Mouse (Mus musculus): ENCODE measurements at regions not wholly inside any gene's neighbourhood (a gene's known extent, or its start where the extent isn't known, plus 50 kb on each side); places are given as distances from the start of the nearest gene placed in this dataset.

- Histone ChIP-seq H3ac (ENCODE audit: control insufficient read depth, insufficient read length, low read depth) (no peak overlapping the region), H3K36me3 (ENCODE audit: control insufficient read depth, insufficient read depth) (no peaks in the 10 kb centered on the region), H3K4me3 (ENCODE audit: insufficient read depth, poor library complexity, severe bottlenecking) (no peak overlapping the region), H3K79me3 (ENCODE audit: low read depth) (no peaks in the 10 kb centered on the region), H3K27me3 (ENCODE audit: control insufficient read depth, insufficient read depth, insufficient read length) (no peaks in the 10 kb centered on the region), H3K79me2 (ENCODE audit: control insufficient read depth, insufficient read depth) (no peaks in the 10 kb centered on the region)
- no peak for TF ChIP-seq MAX (IDR thresholded peaks at IDR 0.05)
Observed at GRCm38 (mm10) chr1:176440254-176440653, 165.1 kb upstream of the Pld5 start.

DNA sequence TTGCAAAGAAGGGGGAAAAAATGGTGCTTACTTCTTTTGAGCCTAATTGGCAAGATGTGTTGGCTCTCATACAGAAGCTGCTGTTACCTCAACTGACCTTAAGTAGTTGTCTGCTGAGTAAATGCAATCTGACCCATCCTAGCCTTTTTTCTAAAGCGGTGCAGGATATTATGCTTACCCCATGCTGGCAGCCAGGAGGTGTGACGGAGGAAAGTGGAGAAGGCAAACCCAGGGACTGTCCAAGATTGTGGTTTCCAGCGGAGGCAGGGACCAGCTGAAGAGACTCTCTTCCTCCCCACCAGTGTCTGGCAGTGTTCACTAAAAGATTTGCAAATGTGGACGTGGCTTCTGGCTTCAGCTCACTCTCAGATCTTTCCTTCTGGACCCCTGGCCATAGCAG lies 152.7 kb upstream of the Pld5 start:
- H3K36me3 ChIP-seq (ENCODE audit: control insufficient read depth, insufficient read depth), result no peaks in the 10 kb centered on the region
- no peak overlapping the region for H3K4me3 ChIP-seq (ENCODE audit: insufficient read depth, poor library complexity, severe bottlenecking)
- no peak for TF ChIP-seq CTCF (IDR thresholded peaks at IDR 0.05; ENCODE audit: control insufficient read depth, insufficient read depth, insufficient read length)
- no peak for TF ChIP-seq MYOD1 (IDR thresholded peaks at IDR 0.05; ENCODE audit: control insufficient read depth, insufficient read length, low read depth)
- TF ChIP-seq MYOG (IDR thresholded peaks at IDR 0.05; ENCODE audit: control insufficient read depth, extremely low read depth, insufficient read length), result no peak
- TF ChIP-seq CEBPB (IDR thresholded peaks at IDR 0.05; ENCODE audit: low read depth), result no peak
- no peak for TF ChIP-seq MAX (IDR thresholded peaks at IDR 0.05)
- no peak for TF ChIP-seq FOSL1 (IDR thresholded peaks at IDR 0.05; ENCODE audit: insufficient read depth, low read length, poor library complexity, severe bottlenecking)
- no peak for TF ChIP-seq USF1 (IDR thresholded peaks at IDR 0.05; ENCODE audit: low read depth)
- H3K27me3 ChIP-seq (ENCODE audit: control insufficient read depth, insufficient read depth, insufficient read length), result no peaks in the 10 kb centered on the region
- no peaks in the 10 kb centered on the region for H3K79me2 ChIP-seq (ENCODE audit: control insufficient read depth, insufficient read depth)
- no peak overlapping the region for H3ac ChIP-seq (ENCODE audit: control insufficient read depth, insufficient read length, low read depth)
- H3K79me3 ChIP-seq (ENCODE audit: low read depth), result no peaks in the 10 kb centered on the region

DNA sequence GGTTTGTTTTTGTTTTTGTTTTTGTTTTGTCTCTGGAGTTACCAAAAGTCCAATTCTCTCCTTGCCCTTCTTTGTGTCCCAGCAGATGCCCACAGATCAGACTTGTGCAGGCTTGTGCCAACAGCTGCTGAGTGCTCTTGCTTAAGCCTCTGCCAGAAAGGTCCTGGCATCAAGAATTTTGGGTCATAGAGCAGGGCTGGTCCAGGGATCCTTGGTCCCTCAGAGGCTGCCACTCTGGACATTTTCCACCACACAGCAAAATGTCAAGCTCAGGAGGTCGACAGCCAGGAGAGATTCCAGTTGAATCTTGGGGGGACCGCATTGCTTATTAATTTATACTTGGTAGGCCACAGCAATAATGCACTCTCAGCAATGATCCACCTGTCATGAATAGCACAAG lies 151.9 kb upstream of the Pld5 start:
- TF ChIP-seq CEBPB (IDR thresholded peaks at IDR 0.05; ENCODE audit: low read depth) (no peak), FOSL1 (IDR thresholded peaks at IDR 0.05; ENCODE audit: insufficient read depth, low read length, poor library complexity, severe bottlenecking) (no peak), MYOD1 (IDR thresholded peaks at IDR 0.05; ENCODE audit: control insufficient read depth, insufficient read length, low read depth) (no peak), MYOG (IDR thresholded peaks at IDR 0.05; ENCODE audit: control insufficient read depth, extremely low read depth, insufficient read length) (no peak), MAX (IDR thresholded peaks at IDR 0.05) (no peak), USF1 (IDR thresholded peaks at IDR 0.05; ENCODE audit: low read depth) (no peak), CTCF (IDR thresholded peaks at IDR 0.05; ENCODE audit: control insufficient read depth, insufficient read depth, insufficient read length) (no peak)
- Histone ChIP-seq H3K27me3 (ENCODE audit: control insufficient read depth, insufficient read depth, insufficient read length) (no peaks in the 10 kb centered on the region), H3K36me3 (ENCODE audit: control insufficient read depth, insufficient read depth) (no peaks in the 10 kb centered on the region), H3K79me2 (ENCODE audit: control insufficient read depth, insufficient read depth) (no peaks in the 10 kb centered on the region), H3K79me3 (ENCODE audit: low read depth) (no peaks in the 10 kb centered on the region), H3ac (ENCODE audit: control insufficient read depth, insufficient read length, low read depth) (no peak overlapping the region), H3K4me3 (ENCODE audit: insufficient read depth, poor library complexity, severe bottlenecking) (no peak overlapping the region)

DNA sequence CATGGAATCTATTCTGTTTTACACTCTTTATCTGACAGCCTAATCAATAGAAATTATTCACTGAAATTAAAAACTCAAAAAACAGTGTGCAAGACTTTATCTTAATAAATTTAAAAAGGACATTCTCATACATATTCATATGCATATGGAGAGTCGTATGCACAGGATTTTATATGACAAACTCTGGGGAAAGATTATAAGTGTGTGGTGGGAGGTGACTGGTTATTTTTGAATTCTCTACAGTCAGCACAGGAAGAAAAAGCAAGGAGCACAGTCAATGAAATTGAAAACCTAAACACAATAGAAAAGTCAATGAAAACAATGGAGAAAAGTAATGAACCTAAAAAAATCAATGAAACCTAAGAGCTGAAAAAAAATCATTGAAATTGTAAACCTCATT lies 142.1 kb upstream of the Pld5 start:
- Histone ChIP-seq H3K36me3 (ENCODE audit: control insufficient read depth, insufficient read depth) (no peaks in the 10 kb centered on the region), H3K4me3 (ENCODE audit: insufficient read depth, poor library complexity, severe bottlenecking) (no peak overlapping the region), H3K27me3 (ENCODE audit: control insufficient read depth, insufficient read depth, insufficient read length) (no peaks in the 10 kb centered on the region), H3K79me3 (ENCODE audit: low read depth) (no peaks in the 10 kb centered on the region), H3K79me2 (ENCODE audit: control insufficient read depth, insufficient read depth) (no peaks in the 10 kb centered on the region), H3ac (ENCODE audit: control insufficient read depth, insufficient read length, low read depth) (no peak overlapping the region)
- TF ChIP-seq CEBPB (IDR thresholded peaks at IDR 0.05; ENCODE audit: low read depth) (no peak), MYOD1 (IDR thresholded peaks at IDR 0.05; ENCODE audit: control insufficient read depth, insufficient read length, low read depth) (no peak), MYOG (IDR thresholded peaks at IDR 0.05; ENCODE audit: control insufficient read depth, extremely low read depth, insufficient read length) (no peak), FOSL1 (IDR thresholded peaks at IDR 0.05; ENCODE audit: insufficient read depth, low read length, poor library complexity, severe bottlenecking) (no peak), USF1 (IDR thresholded peaks at IDR 0.05; ENCODE audit: low read depth) (no peak), CTCF (IDR thresholded peaks at IDR 0.05; ENCODE audit: control insufficient read depth, insufficient read depth, insufficient read length) (no peak), MAX (IDR thresholded peaks at IDR 0.05) (no peak)

DNA sequence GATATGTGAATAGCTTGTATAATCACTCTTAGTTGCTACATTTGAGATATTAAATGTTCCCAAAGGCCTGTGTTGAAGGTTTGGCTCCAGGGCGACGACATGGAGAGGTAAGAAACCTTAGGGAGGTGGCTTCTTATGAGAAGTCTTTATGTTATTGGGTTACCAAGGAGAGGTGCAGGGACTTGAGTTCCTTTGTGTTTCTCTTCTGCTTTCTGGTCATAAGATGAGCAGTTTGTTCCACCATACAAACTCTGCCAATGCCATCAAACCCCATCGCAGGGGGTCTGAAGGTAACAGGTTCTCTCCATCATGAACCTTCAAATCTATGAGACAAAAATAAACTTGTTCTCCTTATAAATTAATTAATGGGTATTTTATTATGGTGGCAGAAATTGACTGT lies 129.0 kb upstream of the Pld5 start:
- Histone ChIP-seq H3K36me3 (ENCODE audit: control insufficient read depth, insufficient read depth) (no peaks in the 10 kb centered on the region), H3K79me2 (ENCODE audit: control insufficient read depth, insufficient read depth) (no peaks in the 10 kb centered on the region), H3ac (ENCODE audit: control insufficient read depth, insufficient read length, low read depth) (no peak overlapping the region), H3K79me3 (ENCODE audit: low read depth) (no peaks in the 10 kb centered on the region), H3K4me3 (ENCODE audit: insufficient read depth, poor library complexity, severe bottlenecking) (no peak overlapping the region), H3K27me3 (ENCODE audit: control insufficient read depth, insufficient read depth, insufficient read length) (no peaks in the 10 kb centered on the region)
- no peak for TF ChIP-seq USF1 (IDR thresholded peaks at IDR 0.05; ENCODE audit: low read depth)

GRCm38 (mm10) chr1:176379645-176380044 lies 104.5 kb upstream of the Pld5 start:
- H3K4me3 ChIP-seq (ENCODE audit: insufficient read depth, poor library complexity, severe bottlenecking), result no peak overlapping the region
- H3K79me3 ChIP-seq (ENCODE audit: low read depth), result no peaks in the 10 kb centered on the region
- H3K79me2 ChIP-seq (ENCODE audit: control insufficient read depth, insufficient read depth), result no peaks in the 10 kb centered on the region
- TF ChIP-seq MAX (IDR thresholded peaks at IDR 0.05) (no peak), MYOD1 (IDR thresholded peaks at IDR 0.05; ENCODE audit: control insufficient read depth, insufficient read length, low read depth) (no peak), CEBPB (IDR thresholded peaks at IDR 0.05; ENCODE audit: low read depth) (no peak), FOSL1 (IDR thresholded peaks at IDR 0.05; ENCODE audit: insufficient read depth, low read length, poor library complexity, severe bottlenecking) (no peak), USF1 (IDR thresholded peaks at IDR 0.05; ENCODE audit: low read depth) (no peak)
- H3ac ChIP-seq (ENCODE audit: control insufficient read depth, insufficient read length, low read depth), result no peak overlapping the region
- H3K36me3 ChIP-seq (ENCODE audit: control insufficient read depth, insufficient read depth), result no peaks in the 10 kb centered on the region
- no peaks in the 10 kb centered on the region for H3K27me3 ChIP-seq (ENCODE audit: control insufficient read depth, insufficient read depth, insufficient read length)

Measured in C2C12 (cell line).